Mouse (Mus musculus): ENCODE results near the gene Fignl1.

Gene Fignl1

GRCm38 (mm10) chr11:11766736-11767135 is 42.0 kb downstream of the Fignl1 start:
- no peak for DNase-seq (ENCODE audit: extremely low read depth, low read depth)

DNA sequence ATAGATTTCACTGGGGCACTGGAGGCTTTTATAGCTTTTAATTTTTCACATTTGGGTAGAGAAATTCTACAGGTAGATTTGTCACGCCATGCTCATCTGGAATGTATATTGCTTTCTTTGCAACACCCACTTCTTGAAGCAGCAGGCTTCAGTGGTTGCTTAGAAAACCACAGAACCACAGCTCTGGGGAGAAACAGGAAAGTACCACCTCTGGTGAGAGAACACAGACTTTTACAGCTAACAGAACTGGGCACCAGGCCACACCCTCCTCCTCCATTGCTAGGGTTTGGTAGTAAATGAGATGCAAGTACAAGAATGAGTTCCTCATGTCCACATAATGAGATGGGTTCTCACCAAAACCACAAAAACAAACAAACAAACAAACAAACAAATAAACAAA is 42.7 kb downstream of the Fignl1 start:
- no peak for DNase-seq (ENCODE audit: extremely low read depth, low read depth)

GRCm38 (mm10) chr11:11765414-11765813 is 43.3 kb downstream of the Fignl1 start:
- no peak for DNase-seq (ENCODE audit: extremely low read depth, low read depth)

- peak; percentile 63 for DNase-seq (ENCODE audit: extremely low read depth, low read depth)
Observed at GRCm38 (mm10) chr11:11763211-11763666, 45.5 kb downstream of the Fignl1 start.

DNA sequence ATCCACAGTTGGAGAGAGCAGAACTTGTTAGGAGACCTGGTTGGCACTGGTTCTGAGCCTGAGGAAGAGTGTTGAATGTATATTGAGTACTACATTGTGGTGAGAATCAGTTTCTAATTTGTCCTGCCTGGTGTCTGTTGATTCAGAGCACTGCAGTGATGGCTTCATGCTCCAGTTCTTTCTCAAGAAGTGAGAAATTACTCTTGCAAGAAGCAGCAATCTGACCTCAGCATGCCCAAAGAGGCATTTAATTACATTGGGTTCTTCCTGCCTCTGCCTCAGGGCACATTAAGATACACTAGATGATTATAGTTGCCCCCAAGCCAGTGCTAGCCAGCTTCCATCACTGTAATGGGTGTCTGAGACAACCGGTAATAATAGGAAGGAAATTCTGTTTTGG is 49.9 kb downstream of the Fignl1 start:
- DNase-seq (ENCODE audit: extremely low read depth, low read depth): no peak

DNA sequence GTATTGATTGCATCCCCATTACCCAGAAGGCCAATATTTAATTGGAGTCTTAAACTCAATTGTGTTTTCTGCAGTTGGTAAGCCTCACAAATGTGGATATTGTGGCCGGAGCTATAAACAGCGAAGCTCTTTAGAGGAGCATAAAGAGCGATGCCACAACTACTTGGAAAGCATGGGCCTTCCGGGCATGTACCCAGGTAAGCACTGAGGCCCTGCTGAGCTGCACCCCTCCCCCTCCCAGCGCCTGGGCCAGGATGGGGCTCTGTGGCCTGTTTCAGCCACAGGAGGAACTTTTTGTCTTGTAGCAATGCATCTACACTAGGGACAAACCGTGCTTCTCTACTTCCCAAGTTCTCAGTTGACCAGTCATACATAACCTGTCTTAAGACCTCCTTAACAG is 50.6 kb downstream of the Fignl1 start:
- DNase-seq (ENCODE audit: extremely low read depth, low read depth): no peak

- DNase-seq (ENCODE audit: extremely low read depth, low read depth): no peak
Observed at GRCm38 (mm10) chr11:11752859-11753258, 55.9 kb downstream of the Fignl1 start.

DNA sequence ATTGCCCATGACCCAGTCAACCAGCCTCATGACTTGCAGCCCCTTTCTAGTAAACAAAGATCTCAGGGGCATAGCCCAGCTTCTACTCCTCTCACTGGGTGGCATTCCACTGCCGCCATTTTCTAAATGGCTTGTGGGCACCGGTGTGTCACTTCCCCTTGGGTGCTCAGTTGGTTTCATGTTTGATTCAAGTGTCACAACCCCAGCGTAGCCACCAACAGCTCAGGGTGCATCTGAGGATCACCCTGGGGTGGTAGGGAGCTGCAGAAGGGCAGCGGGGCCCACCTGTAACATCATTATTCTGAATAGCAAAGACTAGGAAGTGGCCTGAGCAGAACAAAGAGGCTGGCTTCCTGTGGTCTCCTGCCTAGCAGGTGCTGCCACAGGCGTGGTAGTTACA is 57.7 kb downstream of the Fignl1 start:
- DNase-seq (ENCODE audit: extremely low read depth, low read depth): no peak

GRCm38 (mm10) chr11:11744222-11744621 is 64.5 kb downstream of the Fignl1 start:
- no peak for DNase-seq (ENCODE audit: extremely low read depth, low read depth)

DNA sequence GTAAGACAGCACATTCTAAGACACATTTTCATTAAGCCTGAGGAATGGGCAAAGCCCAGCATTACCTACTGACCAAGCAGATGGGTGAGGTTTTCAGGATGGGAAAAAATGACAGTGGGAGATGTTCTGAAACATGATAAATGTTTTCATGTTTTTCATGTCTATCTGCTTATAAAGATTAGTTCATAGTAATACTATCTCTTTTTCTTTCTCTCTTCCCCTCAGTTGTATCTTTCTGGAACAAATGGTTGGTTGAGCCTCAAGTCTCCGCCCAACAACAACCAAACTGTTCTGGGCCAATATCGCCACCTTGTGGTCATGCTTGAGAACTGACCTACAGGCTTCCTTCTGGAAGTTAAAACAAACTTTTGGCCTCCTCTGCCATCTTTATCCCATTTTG is 66.1 kb downstream of the Fignl1 start:
- DNase-seq (ENCODE audit: extremely low read depth, low read depth): no peak

DNA sequence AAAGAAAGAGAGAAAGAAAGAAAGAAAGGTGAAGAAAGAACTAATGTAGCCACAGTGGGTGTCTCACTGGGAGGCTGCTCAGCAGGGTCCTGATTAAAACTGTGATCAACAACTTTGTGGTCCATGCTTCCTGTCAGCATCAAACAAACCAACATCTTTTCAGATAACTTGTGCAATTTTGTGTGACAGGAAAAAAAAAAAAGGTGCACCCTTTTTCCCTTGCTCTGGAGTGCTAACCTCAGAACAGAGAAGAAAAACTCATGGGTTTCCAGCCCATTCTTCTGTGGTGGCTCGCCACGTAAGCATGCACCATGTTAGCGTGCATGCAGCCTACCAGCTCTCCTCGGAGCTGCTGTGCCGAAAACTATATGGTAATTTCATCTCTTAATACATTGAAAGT is 67.2 kb downstream of the Fignl1 start:
- DNase-seq (ENCODE audit: extremely low read depth, low read depth): no peak

DNA sequence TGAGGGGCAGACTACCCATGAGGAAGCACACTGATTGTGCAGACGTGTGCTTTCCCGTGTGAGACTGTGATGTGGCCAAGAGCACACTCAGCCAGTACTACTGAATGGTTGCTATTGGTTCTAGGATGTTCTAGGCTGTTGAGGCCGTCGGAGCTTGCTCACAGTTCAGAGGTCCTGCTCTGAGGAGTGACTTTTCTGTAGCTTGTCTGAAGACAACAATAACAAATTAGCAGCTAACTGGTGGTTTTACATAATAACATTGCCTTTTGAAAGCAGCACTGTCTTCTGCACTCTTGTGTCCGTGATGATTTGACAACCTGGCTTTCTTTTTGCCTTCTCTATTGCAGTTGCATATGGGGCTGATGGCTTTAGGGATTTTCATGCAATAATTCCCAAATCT is 68.2 kb downstream of the Fignl1 start:
- no peak for DNase-seq (ENCODE audit: extremely low read depth, low read depth)

DNA sequence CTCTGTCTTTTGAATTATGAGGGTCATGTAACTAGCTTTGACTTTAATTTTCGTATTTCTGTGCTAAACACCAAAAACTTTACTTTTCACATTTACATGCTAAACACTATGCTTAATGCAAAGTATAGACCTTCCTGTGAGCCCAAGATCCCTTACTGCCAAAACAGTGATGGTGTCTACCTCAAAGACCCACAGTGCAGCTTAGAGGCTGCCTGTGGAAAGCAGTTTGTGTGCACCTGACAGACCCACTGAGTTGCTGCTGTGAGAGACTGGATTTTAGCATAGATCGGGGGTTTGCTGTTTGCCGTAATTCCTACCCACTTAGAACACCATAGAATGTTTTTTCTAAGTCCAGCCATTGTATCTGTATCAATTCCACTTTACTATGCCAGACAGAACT is 69.7 kb downstream of the Fignl1 start:
- no peak for DNase-seq (ENCODE audit: extremely low read depth, low read depth)

- DNase-seq (ENCODE audit: extremely low read depth, low read depth): no peak
Observed at GRCm38 (mm10) chr11:11737562-11737961, 71.2 kb downstream of the Fignl1 start.

Measured in MEL-GATA-1-ER (cell line).